Mouse (Mus musculus) layer of hippocampus, postnatal 25 days (tissue): ENCODE results near the gene Il18rap. TPM values are rescaled to one million over a fixed set of nuclear protein-coding genes. Genes with fewer than 3 reads are reported as not detected.
"Not testable (repeated sequence)": the region's sequence is repeated elsewhere in the genome, so short reads cannot be mapped to it uniquely, and the experiment has no call there.

ENCODE experiments used
- DNase-seq, 2 experiments: peaks; one replicate each; pipeline ENCODE4 v3.0.0; 2022; ENCODE audit warnings: mixed read lengths in 2 of 2, low spot score in 1 of 2; ENCODE audit errors: extremely low spot score in 1 of 2
- total RNA-seq, 2 experiments: library from RNA; stranded (reverse); gene quantifications; 2 replicates each; pipeline ENCODE4 v1.2.3; 2021

Gene Il18rap
- total RNA-seq, 2 experiments from 2014 or later, result 0.05 TPM; not detected in 1

DNA sequence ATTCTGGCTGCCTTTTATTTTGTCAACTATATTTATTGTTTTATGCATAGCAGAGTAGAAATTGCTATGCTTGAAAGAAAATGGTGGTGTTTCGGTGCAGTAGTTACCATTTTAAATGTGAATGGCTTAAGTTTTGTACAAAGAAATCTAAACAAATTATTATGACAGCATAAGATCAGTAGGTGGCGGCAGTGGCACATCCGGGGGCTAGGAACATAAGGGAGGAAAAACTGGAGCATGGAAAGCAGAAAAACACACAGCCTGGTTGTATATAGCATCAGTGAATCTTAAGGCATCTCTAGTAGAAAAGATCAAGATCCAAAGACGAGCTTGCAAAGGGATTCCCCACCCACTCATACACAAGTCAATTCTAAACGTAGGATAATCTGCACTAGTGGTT, 22.4 kb downstream of the Il18rap start:
- no peak for DNase-seq

DNA sequence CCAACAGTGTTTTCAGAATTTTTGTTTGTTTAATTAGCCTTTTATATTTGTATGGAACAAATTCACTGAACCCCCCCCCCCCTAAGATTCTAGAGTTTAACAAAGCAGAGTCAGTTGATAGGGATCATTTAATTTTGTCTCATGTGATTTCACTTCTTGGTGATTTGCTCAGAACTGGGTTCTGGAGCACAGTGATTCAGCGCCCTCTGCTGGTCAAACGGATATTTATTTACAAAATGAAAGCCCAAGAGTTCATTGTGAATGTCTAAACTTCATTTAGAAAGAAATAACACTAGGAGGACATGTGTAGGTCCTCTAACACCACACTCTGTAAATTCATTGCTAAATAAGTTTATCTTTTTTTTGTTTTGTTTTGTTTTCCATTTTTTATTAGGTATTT, 29.5 kb downstream of the Il18rap start:
- peak; percentile 36 to 86 for DNase-seq

DNA sequence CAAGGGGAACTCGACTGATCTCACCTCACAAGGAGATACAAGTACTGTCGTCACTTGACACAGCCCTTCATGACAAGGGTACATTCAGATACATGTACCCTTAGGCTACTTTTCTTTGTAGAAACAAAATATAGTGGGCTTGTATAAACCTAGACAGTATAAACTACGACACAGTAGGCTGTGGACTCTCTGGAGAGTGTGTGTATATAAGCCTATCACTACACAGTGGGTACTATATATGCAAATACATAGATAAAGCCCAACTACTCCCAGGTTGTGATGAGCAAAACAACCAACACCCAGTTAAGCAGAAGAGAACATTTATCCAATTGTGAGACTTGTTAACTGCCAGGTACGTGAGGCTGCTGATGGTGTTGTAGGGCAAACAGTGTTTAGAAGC, 31.5 kb downstream of the Il18rap start:
- no peak for DNase-seq

GRCm38 (mm10) chr1:40547064-40547572, 32.0 kb downstream of the Il18rap start:
- no peak for DNase-seq

DNA sequence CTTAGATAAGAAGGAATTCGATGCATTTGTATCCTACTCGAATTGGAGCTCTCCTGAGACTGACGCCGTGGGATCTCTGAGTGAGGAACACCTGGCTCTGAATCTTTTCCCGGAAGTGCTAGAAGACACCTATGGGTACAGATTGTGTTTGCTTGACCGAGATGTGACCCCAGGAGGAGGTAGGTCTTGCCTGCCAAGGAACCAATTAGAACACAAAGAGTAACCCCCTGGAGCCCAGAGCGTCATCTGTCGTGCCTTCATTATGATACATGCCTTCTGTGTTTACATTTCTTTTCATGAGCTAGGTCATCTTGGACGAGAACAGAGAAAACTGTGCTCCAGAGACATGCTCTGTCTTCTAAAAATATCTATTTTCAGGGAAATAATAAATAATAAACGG, 32.6 kb downstream of the Il18rap start:
- DNase-seq, result no peak

DNA sequence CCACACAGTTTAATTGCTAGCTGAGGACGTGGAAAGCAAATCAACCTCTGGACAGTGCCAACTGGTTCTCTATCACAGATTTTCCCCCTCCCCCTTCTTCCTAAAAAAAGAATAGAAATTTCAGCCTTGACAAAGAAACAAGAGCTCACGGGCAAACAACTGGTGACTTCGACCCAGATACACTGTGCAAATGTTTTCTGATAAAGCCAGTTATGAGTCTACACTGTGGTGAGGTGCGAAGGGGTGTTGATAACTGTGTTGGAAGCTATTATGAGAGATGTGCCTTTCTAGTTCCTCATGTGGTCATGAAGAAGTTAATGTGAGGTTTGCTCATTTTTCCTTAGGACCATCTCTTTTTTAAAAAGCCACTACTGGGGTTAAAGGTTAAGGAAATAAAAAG, 54.2 kb downstream of the Il18rap start:
- DNase-seq, result no peak

GRCm38 (mm10) chr1:40579784-40580183, 64.6 kb downstream of the Il18rap start, which contains the start of gene Slc9a4:
Gene Slc9a4 (plus strand): TSS chr1:40580081.
- DNase-seq, result peak; percentile 23 to 52

- DNase-seq, result no peak
These were observed 65.1 kb downstream of the Il18rap start for GRCm38 (mm10) chr1:40580269-40580668.

GRCm38 (mm10) chr1:40586776-40587175, 71.6 kb downstream of the Il18rap start:
- no peak for DNase-seq

DNA sequence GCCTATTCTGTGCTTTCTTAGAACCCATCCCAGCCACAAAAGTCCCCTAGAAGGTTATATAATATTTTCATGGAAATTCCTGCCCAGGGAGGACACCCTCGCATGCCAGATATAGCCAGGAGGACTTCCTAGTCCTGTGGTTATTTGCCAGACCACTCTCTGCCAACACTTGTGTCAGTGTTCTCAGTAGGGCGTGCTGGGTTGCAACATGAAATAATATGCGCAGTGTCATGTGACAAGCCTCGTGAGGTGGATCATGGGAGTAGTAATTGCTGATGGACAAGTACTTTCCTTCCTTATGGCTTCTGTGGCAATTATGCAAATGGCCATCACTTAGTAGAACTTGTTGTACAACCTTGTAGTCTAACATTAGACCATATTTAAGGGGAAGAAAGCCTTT, 75.8 kb downstream of the Il18rap start:
- DNase-seq, result no peak

DNA sequence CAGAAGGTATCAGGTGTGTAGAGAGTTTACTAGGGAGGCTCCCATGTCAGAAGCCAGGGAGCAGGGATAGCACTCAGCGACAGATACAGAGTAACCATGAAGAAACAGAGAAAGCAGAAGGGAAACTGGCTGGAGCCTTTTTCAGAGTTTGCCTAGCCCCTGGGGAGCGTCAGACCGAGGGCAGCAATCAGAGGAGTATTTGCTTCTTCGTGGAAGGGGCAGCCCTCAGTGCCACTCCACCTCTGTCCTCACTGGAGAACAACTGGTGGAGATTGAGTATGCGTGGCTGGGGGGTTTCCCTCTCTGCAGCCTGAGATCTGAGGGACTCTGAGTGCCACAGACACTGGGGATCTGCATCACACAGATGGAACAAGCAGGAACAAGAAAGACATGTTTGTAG, 82.7 kb downstream of the Il18rap start:
- no peak for DNase-seq

GRCm38 (mm10) chr1:40599661-40600060, 84.5 kb downstream of the Il18rap start:
- DNase-seq, result not testable (repeated sequence)

- DNase-seq, result peak; percentile 19 to 20
These were observed 85.5 kb downstream of the Il18rap start for GRCm38 (mm10) chr1:40600394-40601327.

Other genes starting within 250 kb of the Il18rap start
- gene Il1rl2, start 190.8 kb upstream of the Il18rap start, total RNA-seq, result under 1 TPM; 0.28 to 0.42 TPM
- under 1 TPM; 0.34 to 0.42 TPM for gene Il1rl1, start 85.8 kb upstream of the Il18rap start, total RNA-seq
- gene Il18r1, start 49.8 kb upstream of the Il18rap start, total RNA-seq, result not detected
- 10 to 100 TPM; 19.5 to 19.6 TPM for gene Slc9a4, start 64.7 kb downstream of the Il18rap start, total RNA-seq
- gene Slc9a2, start 165.2 kb downstream of the Il18rap start, total RNA-seq, result 10 to 100 TPM; 23.7 to 23.8 TPM